Mouse (Mus musculus) testis, adult 10 weeks (tissue): ENCODE measurements around the gene Lcor. TPM values are rescaled to one million over a fixed set of nuclear protein-coding genes. Genes with fewer than 3 reads are reported as not detected.

Experiments
- polyA plus RNA-seq: library from polyadenylated mRNA; stranded (reverse); fragments of 350-450 nt; fragmentation: Illumina TruSeq; extraction: RNeasy Lipid Tissue Mini Kit (QIAGEN cat#74804); gene quantifications from one replicate; pipeline ENCODE4 v1.2.3, GENCODE M21; 2014; ENCODE audit warnings: low read depth, low replicate concordance

Lcor gene
- polyA plus RNA-seq = 6.1 TPM

GRCm38 (mm10) chr19:41482190-41482908, at the start of gene Lcor:
Gene Lcor, plus strand, starts transcription at chr19:41482637.

GRCm38 (mm10) chr19:41581706-41582420, 99.4 kb downstream of the Lcor start, which contains the start of gene Gm340:
Gene Gm340, plus strand, starts transcription at chr19:41582370.

Other genes starting within 250 kb of the Lcor start
- gene Tm9sf3, start 218.6 kb upstream of the Lcor start, polyA plus RNA-seq = 182 TPM
- 2.1 TPM for gene Pik3ap1, start 97.5 kb upstream of the Lcor start, polyA plus RNA-seq
- 2.4 TPM for gene Gm340, start 99.7 kb downstream of the Lcor start, polyA plus RNA-seq